Mouse (Mus musculus) kidney, postnatal 25 days (tissue): Measurements from ENCODE around the gene Col27a1.

ENCODE experiments used
- DNase-seq, 2 experiments: peaks; one replicate each; pipeline ENCODE4 v3.0.0; 2021; ENCODE audit warnings: mixed read lengths in 2 of 2

Col27a1 gene

GRCm38 (mm10) chr4:63226164-63226882 is 12.5 kb downstream of the Col27a1 start:
- DNase-seq: peak in 1 of 2 experiments; percentile 75

GRCm38 (mm10) chr4:63226883-63227235 is 13.1 kb downstream of the Col27a1 start:
- DNase-seq: peak; percentile 58 to 87

- peak in 1 of 2 experiments; percentile 68 for DNase-seq
These were observed 15.1 kb downstream of the Col27a1 start for GRCm38 (mm10) chr4:63228943-63229342.

- DNase-seq: peak in 1 of 2 experiments; percentile 66
These were observed 16.3 kb downstream of the Col27a1 start for GRCm38 (mm10) chr4:63229991-63230581.

GRCm38 (mm10) chr4:63231121-63231520 is 17.3 kb downstream of the Col27a1 start:
- DNase-seq: peak; percentile 57 to 83

- peak; percentile 78 to 93 for DNase-seq
These were observed 18.8 kb downstream of the Col27a1 start for GRCm38 (mm10) chr4:63232542-63233020.

- peak; percentile 60 to 69 for DNase-seq
These were observed 20.0 kb downstream of the Col27a1 start for GRCm38 (mm10) chr4:63233557-63234452.

- peak in 1 of 2 experiments; percentile 33 for DNase-seq
These were observed 21.0 kb downstream of the Col27a1 start for GRCm38 (mm10) chr4:63234852-63235251.

- DNase-seq: peak; percentile 89 to 93
These were observed 22.4 kb downstream of the Col27a1 start for GRCm38 (mm10) chr4:63236235-63236634.

- DNase-seq: no peak
These were observed 23.4 kb downstream of the Col27a1 start for GRCm38 (mm10) chr4:63237225-63237624.

GRCm38 (mm10) chr4:63238141-63238540 is 24.3 kb downstream of the Col27a1 start:
- DNase-seq: peak in 1 of 2 experiments; percentile 39

- DNase-seq: no peak
These were observed 24.9 kb downstream of the Col27a1 start for GRCm38 (mm10) chr4:63238722-63239121.

GRCm38 (mm10) chr4:63241031-63241430 is 27.2 kb downstream of the Col27a1 start:
- DNase-seq: no peak

GRCm38 (mm10) chr4:63247991-63248390 is 34.2 kb downstream of the Col27a1 start:
- DNase-seq: no peak

- DNase-seq: no peak
These were observed 35.1 kb downstream of the Col27a1 start for GRCm38 (mm10) chr4:63248951-63249350.

GRCm38 (mm10) chr4:63251760-63252159 is 38.0 kb downstream of the Col27a1 start:
- no peak for DNase-seq

- DNase-seq: no peak
These were observed 39.9 kb downstream of the Col27a1 start for GRCm38 (mm10) chr4:63253716-63254115.

GRCm38 (mm10) chr4:63254151-63254550 is 40.3 kb downstream of the Col27a1 start:
- DNase-seq: peak; percentile 44 to 78

- DNase-seq: peak; percentile 79 to 85
These were observed 42.6 kb downstream of the Col27a1 start for GRCm38 (mm10) chr4:63256371-63256770.

- DNase-seq: no peak
These were observed 43.5 kb downstream of the Col27a1 start for GRCm38 (mm10) chr4:63257346-63257745.

- DNase-seq: no peak
These were observed 44.3 kb downstream of the Col27a1 start for GRCm38 (mm10) chr4:63258096-63258495.

- no peak for DNase-seq
These were observed 45.3 kb downstream of the Col27a1 start for GRCm38 (mm10) chr4:63259066-63259465.

GRCm38 (mm10) chr4:63260506-63260905 is 46.7 kb downstream of the Col27a1 start:
- no peak for DNase-seq
